Mouse (Mus musculus) G1E (cell line): Measurements from ENCODE around the gene Usf1. TPM values are rescaled to one million over a fixed set of nuclear protein-coding genes. Genes with fewer than 3 reads are reported as not detected.

Experiments used
- ATAC-seq: 2 replicates; pipeline ENCODE4 v1.8.0; 2016; ENCODE audit warnings: mild to moderate bottlenecking; ENCODE audit not compliant: insufficient number of reproducible peaks, poor library complexity, low FRiP score, severe bottlenecking; ENCODE audit errors: extremely low read depth
- DNase-seq: peaks from one replicate; pipeline ENCODE4 v3.0.0; 2012; ENCODE audit warnings: low spot score
- H3K27me3 ChIP-seq: 2 replicates; pipeline ENCODE4 v1.6.1; 2012; ENCODE audit warnings: mild to moderate bottlenecking, low read length, inconsistent platforms; ENCODE audit not compliant: insufficient read depth
- H3K36me3 ChIP-seq: replicated peaks from 2 replicates; pipeline ENCODE3; 2012; ENCODE audit warnings: mild to moderate bottlenecking, inconsistent platforms
- H3K4me1 ChIP-seq: 2 replicates; pipeline ENCODE4 v1.6.1; 2012; ENCODE audit warnings: low read depth, low read length, inconsistent platforms, mixed read lengths; ENCODE audit not compliant: insufficient read depth
- H3K4me3 ChIP-seq: 2 replicates; pipeline ENCODE4 v1.5.1; 2012; ENCODE audit warnings: low read depth, mild to moderate bottlenecking, inconsistent platforms, low read length, moderate library complexity, mixed read lengths
- H3K9me3 ChIP-seq: replicated peaks from 2 replicates; pipeline ENCODE4 v1.6.1; 2012; ENCODE audit warnings: inconsistent platforms
- CTCF ChIP-seq: IDR thresholded peaks from 2 replicates; pipeline ENCODE4 v1.5.1; 2012; ENCODE audit warnings: low read depth, low read length, inconsistent platforms, mixed read lengths
- GATA1 ChIP-seq: IDR thresholded peaks from 2 replicates; pipeline ENCODE4 v1.6.1; 2012; ENCODE audit warnings: borderline replicate concordance, low read length, inconsistent platforms, mixed read lengths
- GATA2 ChIP-seq: IDR thresholded peaks from 2 replicates; pipeline ENCODE4 v1.6.1; 2012; ENCODE audit warnings: low read depth, low read length, inconsistent platforms, borderline replicate concordance
- POLR2AphosphoS5 ChIP-seq: IDR thresholded peaks from 2 replicates; pipeline ENCODE4 v1.6.1; 2012; ENCODE audit warnings: low read depth, low read length, inconsistent platforms; ENCODE audit not compliant: insufficient replicate concordance
- TAL1 ChIP-seq: conservative IDR thresholded peaks from 2 replicates; pipeline ENCODE4 v1.6.1; 2012; ENCODE audit warnings: low read depth, low read length, inconsistent platforms, mixed read lengths
- polyA plus RNA-seq: library from polyadenylated mRNA; stranded (reverse); fragments of >175 nt; gene quantifications from 2 replicates; pipeline ENCODE4 v1.2.3, GENCODE M21; 2012
- total RNA-seq, 2 experiments: library from RNA; stranded (forward) in 1 of 2; stranded (reverse) in 1 of 2; fragments of 200-1000 nt in 1 of 2; fragments of >200 nt in 1 of 2; fragmentation: Nextera tagmentation in 1 of 2; gene quantifications; 2 replicates each; pipeline ENCODE4 v1.2.3; 2014 to 2017

The Usf1 gene
- total and polyA plus RNA-seq, 3 experiments: 17.6 to 41.9 (median 38.9) TPM

DNA sequence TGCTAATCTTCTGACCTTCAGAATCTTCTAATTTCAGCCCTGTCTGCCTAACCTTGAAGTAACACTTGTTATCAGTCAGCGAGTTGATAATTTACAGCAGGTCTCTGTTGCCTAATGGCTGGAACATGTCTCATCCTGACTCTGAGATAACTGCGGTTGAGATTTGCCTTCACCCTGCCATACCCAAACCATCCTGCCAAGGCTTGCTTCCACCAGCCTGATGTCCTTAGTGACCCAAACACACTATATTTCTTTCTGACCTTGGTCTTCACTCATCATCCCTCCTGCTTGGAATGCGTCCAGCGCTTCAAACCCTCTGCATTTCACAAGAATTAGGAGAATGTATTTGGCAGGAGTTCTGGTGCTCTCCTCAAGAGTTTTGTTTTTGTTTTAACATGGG is 14.0 kb downstream of the Usf1 start:
- Histone ChIP-seq H3K36me3 (peaks cover 9% of the 10 kb centered on the region), H3K9me3 (no peaks in the 10 kb centered on the region), H3K4me3 (no peak overlapping the region), H3K4me1 (no peaks in the 10 kb centered on the region), H3K27me3 (peaks cover 11% of the 10 kb centered on the region; the same call in 1 of the 2 replicates)
- ATAC-seq (no peak), DNase-seq (no peak)
- no peak for TF ChIP-seq TAL1
- TF ChIP-seq CTCF: no peak
- no peak for TF ChIP-seq GATA1
- no peak for TF ChIP-seq POLR2AphosphoS5

GRCm38 (mm10) chr1:171432158-171432557 is 21.0 kb downstream of the Usf1 start:
- no peaks in the 10 kb centered on the region for H3K9me3 ChIP-seq
- DNase-seq: no peak

GRCm38 (mm10) chr1:171435288-171435814 is 24.2 kb downstream of the Usf1 start:
- no peak for DNase-seq
- no peaks in the 10 kb centered on the region for H3K36me3 ChIP-seq
- no peaks in the 10 kb centered on the region for H3K9me3 ChIP-seq
- peaks cover 10% of the 10 kb centered on the region for H3K4me1 ChIP-seq
- H3K4me3 ChIP-seq: no peak overlapping the region
- H3K27me3 ChIP-seq: peaks cover 41% of the 10 kb centered on the region
- TF ChIP-seq CTCF (no peak), TAL1 (no peak), POLR2AphosphoS5 (no peak), GATA1 (no peak), GATA2 (no peak)
- no peak for ATAC-seq

More at GRCm38 (mm10) chr1:171432158-171432557, 21.0 kb downstream of the Usf1 start:
- TF ChIP-seq GATA1: no peak
- TF ChIP-seq POLR2AphosphoS5: no peak
- no peak for TF ChIP-seq CTCF
- no peak for TF ChIP-seq GATA2
- TF ChIP-seq TAL1: no peak
- Histone ChIP-seq H3K4me3 (no peak overlapping the region), H3K36me3 (no peaks in the 10 kb centered on the region), H3K4me1 (peaks cover 2% of the 10 kb centered on the region), H3K27me3 (peaks cover 27% of the 10 kb centered on the region)
- ATAC-seq: no peak

- TF ChIP-seq GATA2 (no peak), CTCF (no peak), GATA1 (no peak), TAL1 (no peak), POLR2AphosphoS5 (no peak)
Observed at GRCm38 (mm10) chr1:171435974-171436373, 24.9 kb downstream of the Usf1 start.

GRCm38 (mm10) chr1:171437264-171438013 is 26.3 kb downstream of the Usf1 start, which contains the start of gene F11r:
F11r (plus strand) TSS chr1:171437535.
- Histone ChIP-seq H3K4me3 (peak within 1 kb of the TSS; percentile 61; the same call in 1 of the 2 replicates), H3K9me3 (no peaks in the 10 kb centered on the region), H3K27me3 (peaks cover 47% of the 10 kb centered on the region), H3K36me3 (no peaks in the 10 kb centered on the region), H3K4me1 (peaks cover 21% of the 10 kb centered on the region)
- TF ChIP-seq CTCF (no peak), GATA2 (no peak), GATA1 (no peak), TAL1 (no peak), POLR2AphosphoS5 (no peak)
- ATAC-seq (no peak), DNase-seq (no peak)

More at GRCm38 (mm10) chr1:171435974-171436373, 24.9 kb downstream of the Usf1 start:
- ATAC-seq: no peak
- DNase-seq: no peak
- Histone ChIP-seq H3K36me3 (no peaks in the 10 kb centered on the region), H3K4me3 (no peak overlapping the region), H3K27me3 (peaks cover 42% of the 10 kb centered on the region), H3K4me1 (peaks cover 10% of the 10 kb centered on the region), H3K9me3 (no peaks in the 10 kb centered on the region)

GRCm38 (mm10) chr1:171438014-171438670 is 27.0 kb downstream of the Usf1 start:
- Histone ChIP-seq H3K4me1 (peaks cover 21% of the 10 kb centered on the region), H3K9me3 (no peaks in the 10 kb centered on the region), H3K4me3 (no peak overlapping the region), H3K36me3 (no peaks in the 10 kb centered on the region), H3K27me3 (peaks cover 47% of the 10 kb centered on the region)
- DNase-seq (no peak), ATAC-seq (no peak)
- no peak for TF ChIP-seq TAL1
- no peak for TF ChIP-seq GATA1
- no peak for TF ChIP-seq CTCF
- no peak for TF ChIP-seq POLR2AphosphoS5
- no peak for TF ChIP-seq GATA2
